Mouse (Mus musculus) heart, postnatal 25 days (tissue): Measurements from ENCODE around the gene Glt28d2. TPM values are rescaled to one million over a fixed set of nuclear protein-coding genes. Genes with fewer than 3 reads are reported as not detected.

ENCODE experiments used
- DNase-seq: peaks from one replicate; pipeline ENCODE4 v3.0.0; 2022; ENCODE audit warnings: low spot score
- intact Hi-C: fragments of 180-260 bp; cut with DNase I; formaldehyde crosslinking; loops from one replicate; pipeline ENCODE4 v1.15.1; 2025
- total RNA-seq, 2 experiments: library from RNA; stranded (reverse); gene quantifications; 2 replicates each; pipeline ENCODE4 v1.2.3; 2021

The Glt28d2 gene
- total RNA-seq, 2 experiments from 2014 or later: 3.9 to 5.0 TPM

- DNase-seq: no peak
- intact Hi-C loops: no loop called here
Measured at GRCm38 (mm10) chr3:85833627-85834026, 53.7 kb downstream of the Glt28d2 start.

- intact Hi-C loops: no loop called here
- DNase-seq: no peak
Measured at GRCm38 (mm10) chr3:85832490-85833155, 54.7 kb downstream of the Glt28d2 start.

- DNase-seq: no peak
- intact Hi-C loops: no loop called here
Measured at GRCm38 (mm10) chr3:85831785-85832184, 55.5 kb downstream of the Glt28d2 start.

GRCm38 (mm10) chr3:85829047-85829446, 58.3 kb downstream of the Glt28d2 start:
- intact Hi-C loops: no loop called here

GRCm38 (mm10) chr3:85827815-85828214, 59.5 kb downstream of the Glt28d2 start:
- intact Hi-C loops: no loop called here
- no peak for DNase-seq

More at GRCm38 (mm10) chr3:85829047-85829446, 58.3 kb downstream of the Glt28d2 start:
- DNase-seq: no peak

- peak; percentile 8 for DNase-seq
- intact Hi-C loops: no loop called here
Measured at GRCm38 (mm10) chr3:85827283-85827682, 60.0 kb downstream of the Glt28d2 start.

GRCm38 (mm10) chr3:85820839-85821548, 66.3 kb downstream of the Glt28d2 start:
- no peak for DNase-seq

More at GRCm38 (mm10) chr3:85820839-85821548, 66.3 kb downstream of the Glt28d2 start:
- intact Hi-C loops: no loop called here

Other genes starting within 250 kb of the Glt28d2 start
- gene Fam160a1, start 70.2 kb downstream of the Glt28d2 start, total RNA-seq: 10 to 100 TPM; 55.9 to 58.9 TPM
- gene Gm37240, start within 50 bp of the Glt28d2 start, total RNA-seq: 10 to 100 TPM; 38.8 to 39.2 TPM
- gene Sh3d19, start 83.6 kb upstream of the Glt28d2 start, total RNA-seq: 10 to 100 TPM; 25.4 to 29.6 TPM
- gene Prss48, start 115.0 kb upstream of the Glt28d2 start, total RNA-seq: not detected